Mouse (Mus musculus) kidney, embryonic 14.5 days (tissue): ENCODE results near the gene Gas7. TPM values are rescaled to one million over a fixed set of nuclear protein-coding genes. Genes with fewer than 3 reads are reported as not detected.

Source experiments
- ATAC-seq: fragments of 200-750 bp; cut with Nextera tagmentation; 2 replicates; pipeline ENCODE4 v1.8.0; 2017; ENCODE audit warnings: moderate number of reproducible peaks, mild to moderate bottlenecking, moderate TSS enrichment, moderate library complexity; ENCODE audit not compliant: low FRiP score, low TSS enrichment
- H3K27ac ChIP-seq: fragments of 300-500 bp; sonication (generic); 2 replicates; pipeline ENCODE4 v1.5.1; 2014; ENCODE audit warnings: low read depth, mild to moderate bottlenecking, low read length, moderate library complexity, mixed read lengths
- H3K27me3 ChIP-seq: fragments of 300-500 bp; sonication (generic); 2 replicates; pipeline ENCODE4 v1.6.1; 2014; ENCODE audit warnings: mild to moderate bottlenecking, low read length; ENCODE audit not compliant: control insufficient read depth, insufficient read depth
- H3K36me3 ChIP-seq: fragments of 300-500 bp; sonication (generic); 2 replicates; pipeline ENCODE4 v1.6.1; 2014; ENCODE audit warnings: low read length, mixed read lengths; ENCODE audit not compliant: control insufficient read depth, insufficient read depth
- H3K4me1 ChIP-seq: fragments of 300-500 bp; sonication (generic); 2 replicates; pipeline ENCODE4 v1.6.1; 2014; ENCODE audit warnings: low read length, mixed read lengths; ENCODE audit not compliant: control insufficient read depth, insufficient read depth
- H3K4me2 ChIP-seq: fragments of 300-500 bp; sonication (generic); replicated peaks from 2 replicates; pipeline ENCODE4 v1.6.1; 2014; ENCODE audit warnings: low read depth, mild to moderate bottlenecking, low read length
- H3K4me3 ChIP-seq: fragments of 300-500 bp; sonication (generic); 2 replicates; pipeline ENCODE4 v1.5.1; 2014; ENCODE audit warnings: mild to moderate bottlenecking, low read length
- H3K9ac ChIP-seq: fragments of 300-500 bp; sonication (generic); 2 replicates; pipeline ENCODE4 v1.6.1; 2014; ENCODE audit warnings: low read depth, mild to moderate bottlenecking, low read length, moderate library complexity
- H3K9me3 ChIP-seq: fragments of 300-500 bp; sonication (generic); 2 replicates; pipeline ENCODE4 v1.6.1; 2016; ENCODE audit warnings: low read length; ENCODE audit not compliant: control insufficient read depth
- WGBS: fragments of 180-500 bp; shearing (Covaris S2); extraction: QIAGEN DNeasy Blood & Tissue Kit; methylation state at CpG from one replicate; pipeline ENCODE4 v1.1.7; 2014; 5-methylcytosine and 5-hydroxymethylcytosine counted together
- polyA plus RNA-seq: library from polyadenylated mRNA; unstranded; fragments of >200 nt; fragmentation: Nextera tagmentation; extraction: Ambion mirVana; gene quantifications from 2 replicates; pipeline ENCODE4 v1.2.1, GENCODE M21; 2014

Gas7 gene
- polyA plus RNA-seq, 1 experiment from 2014 or later: 8.3 TPM

DNA sequence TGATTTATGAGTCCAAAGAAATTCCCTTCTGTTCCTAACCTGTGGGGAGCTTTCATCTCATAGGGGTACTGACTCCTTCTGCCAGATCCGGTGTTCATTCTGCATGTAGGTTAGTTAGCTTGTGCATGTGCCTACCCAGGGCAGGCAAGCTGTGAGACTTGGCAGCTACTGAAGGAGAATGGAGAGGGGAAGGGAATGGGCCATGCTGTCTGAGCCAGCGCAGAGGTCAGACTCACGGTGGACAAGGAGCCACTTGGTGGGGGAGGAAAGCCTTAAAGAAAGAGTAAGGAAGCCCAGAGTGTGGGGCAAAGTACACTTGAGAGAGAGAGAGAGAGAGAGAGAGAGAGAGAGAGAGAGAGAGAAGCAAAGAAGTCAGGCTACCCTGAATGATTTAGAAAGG lies 101.1 kb downstream of the Gas7 start:
- Histone ChIP-seq H3K9ac (no peak overlapping the region), H3K27me3 (no peaks in the 10 kb centered on the region), H3K36me3 (no peaks in the 10 kb centered on the region), H3K4me2 (no peak overlapping the region), H3K27ac (no peak overlapping the region), H3K4me1 (peaks cover 11% of the 10 kb centered on the region), H3K9me3 (no peaks in the 10 kb centered on the region), H3K4me3 (no peak overlapping the region)
- no peak for ATAC-seq
- 60% methylated on average over 3 of the region's 3 CpGs for WGBS

GRCm38 (mm10) chr11:67558772-67559448 lies 103.7 kb downstream of the Gas7 start:
- ATAC-seq: peak; percentile 76
- peaks cover 16% of the 10 kb centered on the region for H3K4me1 ChIP-seq

DNA sequence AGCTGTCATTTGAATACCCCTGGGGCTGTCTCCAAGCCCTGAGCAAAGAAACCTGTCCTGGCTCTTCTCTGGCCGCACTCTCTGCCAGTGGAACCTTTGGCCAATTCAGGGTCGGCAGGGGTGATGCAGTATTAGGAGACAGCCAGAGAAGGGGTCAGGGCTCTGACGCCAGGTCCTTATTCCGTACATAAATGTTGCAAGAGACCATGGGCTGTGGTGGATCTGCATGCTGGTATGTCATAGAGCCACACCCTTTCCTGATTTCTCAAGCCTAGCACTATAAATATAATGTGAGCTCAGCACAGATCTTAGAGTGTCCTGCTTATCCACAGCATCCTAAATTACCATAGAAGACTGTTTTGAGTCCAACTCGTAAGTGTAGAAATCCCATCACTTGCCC lies 104.3 kb downstream of the Gas7 start:
- 80% methylated on average over 5 of the region's 5 CpGs for WGBS
- Histone ChIP-seq H3K27me3 (no peaks in the 10 kb centered on the region), H3K9ac (no peak overlapping the region), H3K4me1 (peaks cover 16% of the 10 kb centered on the region), H3K4me3 (no peak overlapping the region), H3K4me2 (no peak overlapping the region), H3K27ac (no peak overlapping the region; the same call in 1 of the 2 replicates), H3K36me3 (no peaks in the 10 kb centered on the region), H3K9me3 (no peaks in the 10 kb centered on the region)
- no peak for ATAC-seq

More at GRCm38 (mm10) chr11:67558772-67559448, 103.7 kb downstream of the Gas7 start:
- Histone ChIP-seq H3K4me3 (no peak overlapping the region), H3K36me3 (no peaks in the 10 kb centered on the region), H3K4me2 (no peak overlapping the region), H3K9ac (no peak overlapping the region), H3K27ac (peak overlapping the region; percentile 31; the same call in 1 of the 2 replicates), H3K9me3 (no peaks in the 10 kb centered on the region), H3K27me3 (no peaks in the 10 kb centered on the region)
- WGBS: 21% methylated on average over 9 of the region's 9 CpGs

- no peak overlapping the region for H3K4me2 ChIP-seq
Observed at GRCm38 (mm10) chr11:67561631-67562030, 106.4 kb downstream of the Gas7 start.

GRCm38 (mm10) chr11:67563141-67563540 lies 107.9 kb downstream of the Gas7 start:
- Histone ChIP-seq H3K4me3 (no peak overlapping the region), H3K4me2 (no peak overlapping the region), H3K4me1 (peaks cover 16% of the 10 kb centered on the region), H3K9me3 (no peaks in the 10 kb centered on the region), H3K27me3 (no peaks in the 10 kb centered on the region), H3K9ac (no peak overlapping the region), H3K36me3 (no peaks in the 10 kb centered on the region), H3K27ac (no peak overlapping the region)
- 46% methylated on average over 5 of the region's 5 CpGs for WGBS
- ATAC-seq: no peak

More at GRCm38 (mm10) chr11:67561631-67562030, 106.4 kb downstream of the Gas7 start:
- no peak for ATAC-seq
- H3K9me3 ChIP-seq: no peaks in the 10 kb centered on the region
- no peaks in the 10 kb centered on the region for H3K36me3 ChIP-seq
- H3K4me1 ChIP-seq: peaks cover 16% of the 10 kb centered on the region
- no peak overlapping the region for H3K9ac ChIP-seq
- H3K4me3 ChIP-seq: no peak overlapping the region
- 71% methylated on average over 4 of the region's 4 CpGs for WGBS
- H3K27me3 ChIP-seq: no peaks in the 10 kb centered on the region
- H3K27ac ChIP-seq: no peak overlapping the region

DNA sequence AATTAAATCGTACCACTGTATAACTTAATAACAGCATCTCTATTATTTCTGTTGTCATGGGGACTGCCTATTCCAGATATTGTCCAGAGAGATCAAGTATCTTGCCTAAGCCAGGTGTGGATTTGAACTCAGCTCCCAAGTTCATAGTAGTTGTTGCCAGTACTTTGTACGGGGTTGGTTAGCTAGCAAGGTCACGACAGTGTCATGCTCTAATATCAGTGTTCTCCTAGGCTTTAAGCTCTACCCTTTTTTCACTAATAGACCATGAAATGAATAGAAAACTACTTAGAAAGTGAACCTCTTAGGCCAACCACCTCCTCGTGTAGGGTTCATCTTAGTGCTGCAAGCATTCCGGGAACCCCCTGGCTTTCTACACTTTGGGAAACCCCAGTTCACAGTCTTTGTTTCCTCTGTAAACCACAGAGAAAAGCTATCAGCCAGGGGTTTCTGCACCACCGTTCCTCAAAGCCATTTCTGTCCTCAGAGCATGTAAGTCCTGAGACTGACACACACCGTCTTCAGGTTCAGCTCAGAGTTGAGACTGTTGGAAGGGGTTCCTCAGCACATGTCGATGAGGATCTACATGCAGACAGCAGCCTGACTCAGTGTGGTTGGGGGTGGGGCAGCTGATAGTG lies 108.9 kb downstream of the Gas7 start:
- Histone ChIP-seq H3K4me2 (no peak overlapping the region), H3K9me3 (no peaks in the 10 kb centered on the region), H3K27ac (no peak overlapping the region), H3K27me3 (no peaks in the 10 kb centered on the region), H3K4me3 (no peak overlapping the region), H3K9ac (no peak overlapping the region), H3K4me1 (peaks cover 9% of the 10 kb centered on the region), H3K36me3 (no peaks in the 10 kb centered on the region)
- no peak for ATAC-seq
- 90% methylated on average over 8 of the region's 8 CpGs for WGBS

GRCm38 (mm10) chr11:67565512-67565911 lies 110.3 kb downstream of the Gas7 start:
- 90% methylated on average over 4 of the region's 4 CpGs for WGBS
- no peak overlapping the region for H3K9ac ChIP-seq
- no peak overlapping the region for H3K4me2 ChIP-seq
- no peaks in the 10 kb centered on the region for H3K36me3 ChIP-seq
- H3K4me3 ChIP-seq: no peak overlapping the region
- ATAC-seq: no peak
- no peaks in the 10 kb centered on the region for H3K9me3 ChIP-seq
- 0 out of 2 replicates have a peak, but pooled peaks cover 5% of the 10 kb centered on the region for H3K4me1 ChIP-seq
- no peaks in the 10 kb centered on the region for H3K27me3 ChIP-seq
- H3K27ac ChIP-seq: no peak overlapping the region

DNA sequence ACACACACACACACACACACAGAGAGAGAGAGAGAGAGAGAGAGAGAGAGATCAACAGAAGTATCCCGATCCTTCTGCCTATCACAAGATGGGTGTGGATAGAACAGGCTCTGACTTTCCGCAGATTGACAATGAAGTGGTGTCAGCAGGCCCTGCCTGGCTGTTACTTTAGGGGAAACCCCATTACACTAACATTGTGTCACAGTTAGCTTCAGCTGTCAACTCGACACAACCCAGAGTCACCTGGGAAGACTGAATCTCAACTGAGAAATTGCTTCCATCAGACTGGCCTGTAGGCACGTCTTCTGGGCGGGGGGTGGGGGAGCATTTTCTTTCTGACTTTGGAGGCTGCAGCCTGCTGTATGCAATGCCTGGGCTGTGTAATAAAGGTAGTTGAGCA lies 111.5 kb downstream of the Gas7 start:
- no peaks in the 10 kb centered on the region for H3K27me3 ChIP-seq
- H3K36me3 ChIP-seq: no peaks in the 10 kb centered on the region
- H3K27ac ChIP-seq: no peak overlapping the region
- 66% methylated on average over 5 of the region's 5 CpGs for WGBS
- H3K4me2 ChIP-seq: no peak overlapping the region
- no peaks in the 10 kb centered on the region for H3K9me3 ChIP-seq
- no peak overlapping the region for H3K4me3 ChIP-seq
- ATAC-seq: no peak
- no peak overlapping the region for H3K9ac ChIP-seq
- H3K4me1 ChIP-seq: 0 out of 2 replicates have a peak, but pooled peaks cover 5% of the 10 kb centered on the region

GRCm38 (mm10) chr11:67567184-67567583 lies 111.9 kb downstream of the Gas7 start:
- no peak for ATAC-seq
- Histone ChIP-seq H3K27ac (no peak overlapping the region), H3K27me3 (no peaks in the 10 kb centered on the region), H3K4me2 (no peak overlapping the region), H3K4me1 (0 out of 2 replicates have a peak, but pooled peaks cover 5% of the 10 kb centered on the region), H3K9me3 (no peaks in the 10 kb centered on the region), H3K36me3 (no peaks in the 10 kb centered on the region), H3K9ac (no peak overlapping the region), H3K4me3 (no peak overlapping the region)
- WGBS: 62% methylated on average over 5 of the region's 5 CpGs
